Mouse (Mus musculus) naive thymus-derived CD4-positive, alpha-beta T cell, adult 2 months (primary cell): ENCODE data around the gene Chrna7.

Source experiments
- DNase-seq: peaks from one replicate; pipeline ENCODE4 v3.0.0-alpha.2; 2011; ENCODE audit warnings: low read depth

Gene Chrna7

GRCm38 (mm10) chr7:63060996-63061395, 151.4 kb downstream of the Chrna7 start:
- DNase-seq, result no peak
